Mouse (Mus musculus): ENCODE results near the gene Rapgef4. TPM values are rescaled to one million over a fixed set of nuclear protein-coding genes. Genes with fewer than 3 reads are reported as not detected.
"Not testable (repeated sequence)": the region's sequence is repeated elsewhere in the genome, so short reads cannot be mapped to it uniquely, and the experiment has no call there.

The Rapgef4 gene
- polyA plus RNA-seq, 1 experiment from 2014 or later = 3.0 TPM

DNA sequence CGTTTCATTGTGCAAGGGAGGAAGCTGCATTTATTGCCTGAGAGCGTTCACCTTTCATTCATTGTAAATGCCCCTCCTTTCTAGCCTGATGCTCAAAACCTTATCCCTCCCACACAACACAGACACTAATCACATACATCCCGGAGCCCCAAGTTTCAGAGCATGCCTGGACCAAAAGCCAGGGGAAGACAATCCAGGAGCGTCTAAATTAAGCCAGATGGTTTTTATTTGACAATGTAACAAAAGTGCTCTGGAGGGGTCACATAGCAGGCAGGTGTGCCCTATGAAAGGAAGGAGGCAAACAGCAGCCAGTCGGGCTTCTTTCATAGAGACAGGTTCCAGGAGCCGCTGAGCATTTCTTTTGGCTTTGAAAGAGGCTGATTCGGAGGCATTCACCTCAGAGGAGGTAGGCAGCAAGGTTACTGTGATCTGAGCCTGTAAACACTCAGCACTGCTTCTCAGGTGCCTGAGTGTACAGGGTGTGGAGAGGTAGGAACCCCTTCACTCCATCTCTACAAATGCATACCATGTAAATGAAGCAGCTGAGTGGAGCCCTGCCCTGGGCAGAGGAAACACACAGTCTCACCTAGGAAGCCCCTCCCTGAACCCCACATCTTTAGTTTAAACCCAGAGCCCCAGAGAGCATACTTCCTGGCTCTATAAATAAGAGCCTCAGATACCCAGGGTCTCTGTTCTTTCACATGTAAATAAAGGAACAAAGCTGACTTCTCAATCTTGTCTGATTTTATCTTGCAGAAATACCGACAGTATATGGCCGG lies 155.6 kb downstream of the Rapgef4 start:
- Histone ChIP-seq H3K4me1 (ENCODE audit: control insufficient read depth in 2 of 2, insufficient read depth in 2 of 2, low read length in 2 of 2) (no peaks in the 10 kb centered on the region), H3K9me3 (ENCODE audit: control insufficient read depth, low read length) (no peaks in the 10 kb centered on the region), H3K27me3 (ENCODE audit: control insufficient read depth, insufficient read depth, low read length) (no peaks in the 10 kb centered on the region), H3K9ac (ENCODE audit: low read length) (no peak overlapping the region), H3K4me2 (ENCODE audit: low read length) (no peak overlapping the region), H3K27ac (replicated peaks in 1 of 2; ENCODE audit: control insufficient read depth in 1 of 2, insufficient read depth in 1 of 2, low read depth in 2 of 2, low read length in 2 of 2) (no peak overlapping the region), H3K4me3 (ENCODE audit: control insufficient read depth in 1 of 2, insufficient read depth in 1 of 2, low read depth in 1 of 2, low read length in 2 of 2) (no peak overlapping the region), H3K36me3 (ENCODE audit: control insufficient read depth, insufficient read depth, low read length) (no peaks in the 10 kb centered on the region)
- no peak for ATAC-seq (ENCODE audit: insufficient number of reproducible peaks, insufficient read depth, low FRiP score, low read depth)
- 64% methylated on average over 9 of the region's 9 CpGs for WGBS

DNA sequence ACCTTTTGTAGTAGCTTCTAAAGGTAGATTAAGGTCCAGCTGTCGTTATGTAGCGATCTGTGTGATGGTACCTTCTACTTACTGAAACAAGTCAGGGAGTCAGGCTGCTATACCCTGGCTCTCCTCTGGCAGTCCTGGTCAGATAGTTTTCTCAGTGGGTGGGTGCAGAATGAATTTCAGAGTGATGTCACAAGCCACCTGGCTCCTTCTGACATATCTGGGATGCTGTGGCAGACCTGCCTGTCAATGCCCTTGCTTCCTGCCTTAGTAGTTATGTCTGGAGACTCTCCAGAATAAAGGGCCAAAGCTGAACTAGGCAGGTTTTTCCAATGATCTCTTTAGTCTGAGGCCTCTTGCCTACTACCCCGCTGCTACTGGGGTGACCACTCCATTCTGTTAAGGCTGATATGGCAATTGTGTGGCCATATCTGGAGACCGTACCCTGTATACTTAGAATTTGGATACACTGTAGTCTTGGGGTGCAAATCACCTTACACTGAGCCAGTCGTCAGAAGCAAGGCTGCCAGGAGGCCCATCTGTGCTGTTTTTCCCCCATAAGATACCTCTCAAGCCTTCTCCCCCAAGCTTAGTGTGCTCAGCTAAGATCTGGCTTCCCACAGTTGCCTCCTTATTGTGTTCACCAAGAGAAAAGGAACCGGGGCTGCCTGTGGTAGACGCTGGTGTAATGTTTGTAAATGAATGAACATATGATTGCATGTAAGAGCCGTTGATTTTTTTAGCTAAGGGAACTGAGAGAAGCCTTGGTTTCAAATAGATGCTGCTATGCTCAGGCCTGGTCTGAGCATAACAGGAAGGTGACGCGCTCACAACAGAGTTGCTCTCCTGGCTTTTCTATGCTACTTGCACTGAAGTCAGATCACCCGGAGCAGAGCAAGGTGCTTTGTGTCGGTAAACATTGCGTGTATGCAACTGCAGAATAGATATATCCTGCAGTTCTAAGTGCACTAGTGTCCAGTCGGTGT lies 159.1 kb downstream of the Rapgef4 start:
- Histone ChIP-seq H3K9me3 (ENCODE audit: control insufficient read depth, low read length) (no peaks in the 10 kb centered on the region), H3K4me3 (ENCODE audit: control insufficient read depth in 1 of 2, insufficient read depth in 1 of 2, low read depth in 1 of 2, low read length in 2 of 2) (no peak overlapping the region), H3K36me3 (ENCODE audit: control insufficient read depth, insufficient read depth, low read length) (no peaks in the 10 kb centered on the region), H3K4me1 (ENCODE audit: control insufficient read depth in 2 of 2, insufficient read depth in 2 of 2, low read length in 2 of 2) (peaks cover 3 to 11% of the 10 kb centered on the region in 2 experiments), H3K27me3 (ENCODE audit: control insufficient read depth, insufficient read depth, low read length) (no peaks in the 10 kb centered on the region), H3K27ac (replicated peaks in 1 of 2; ENCODE audit: control insufficient read depth in 1 of 2, insufficient read depth in 1 of 2, low read depth in 2 of 2, low read length in 2 of 2) (no peak overlapping the region), H3K9ac (ENCODE audit: low read length) (no peak overlapping the region), H3K4me2 (ENCODE audit: low read length) (no peak overlapping the region)
- ATAC-seq (ENCODE audit: insufficient number of reproducible peaks, insufficient read depth, low FRiP score, low read depth) = no peak
- 86% methylated on average over 14 of the region's 14 CpGs for WGBS

DNA sequence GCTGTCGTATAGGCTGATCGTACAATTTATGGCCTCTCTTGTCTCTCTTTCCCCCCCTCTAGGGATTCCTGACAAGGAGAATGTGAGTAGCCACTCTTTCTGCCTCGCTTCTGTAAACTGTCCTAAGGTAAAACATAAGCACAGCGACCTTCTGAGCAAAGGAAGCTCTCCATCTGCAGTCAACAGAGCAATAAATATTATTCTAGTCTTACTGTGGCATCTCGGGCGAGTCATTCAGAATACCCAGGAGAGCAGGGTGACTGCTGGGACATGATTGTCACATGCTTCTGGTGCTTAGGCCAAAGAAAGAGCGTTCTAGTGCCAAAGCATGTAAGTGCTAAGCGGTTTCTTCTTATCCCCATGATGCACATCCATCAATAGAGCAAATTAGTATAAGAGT lies 160.1 kb downstream of the Rapgef4 start:
- Histone ChIP-seq H3K27ac (replicated peaks in 1 of 2; ENCODE audit: control insufficient read depth in 1 of 2, insufficient read depth in 1 of 2, low read depth in 2 of 2, low read length in 2 of 2) (no peak overlapping the region), H3K9ac (ENCODE audit: low read length) (no peak overlapping the region), H3K4me1 (ENCODE audit: control insufficient read depth in 2 of 2, insufficient read depth in 2 of 2, low read length in 2 of 2) (peaks cover 5 to 18% of the 10 kb centered on the region in 2 experiments), H3K4me2 (ENCODE audit: low read length) (no peak overlapping the region), H3K4me3 (ENCODE audit: control insufficient read depth in 1 of 2, insufficient read depth in 1 of 2, low read depth in 1 of 2, low read length in 2 of 2) (no peak overlapping the region), H3K9me3 (ENCODE audit: control insufficient read depth, low read length) (no peaks in the 10 kb centered on the region), H3K36me3 (ENCODE audit: control insufficient read depth, insufficient read depth, low read length) (no peaks in the 10 kb centered on the region), H3K27me3 (ENCODE audit: control insufficient read depth, insufficient read depth, low read length) (no peaks in the 10 kb centered on the region)
- no peak for ATAC-seq (ENCODE audit: insufficient number of reproducible peaks, insufficient read depth, low FRiP score, low read depth)
- 85% methylated on average over 8 of the region's 8 CpGs for WGBS

- not testable (repeated sequence) for H3K36me3 ChIP-seq (ENCODE audit: control insufficient read depth, insufficient read depth, low read length); H3K4me3 ChIP-seq (ENCODE audit: control insufficient read depth in 1 of 2, insufficient read depth in 1 of 2, low read depth in 1 of 2, low read length in 2 of 2); H3K27ac ChIP-seq (replicated peaks in 1 of 2; ENCODE audit: control insufficient read depth in 1 of 2, insufficient read depth in 1 of 2, low read depth in 2 of 2, low read length in 2 of 2); H3K27me3 ChIP-seq (ENCODE audit: control insufficient read depth, insufficient read depth, low read length); H3K9ac ChIP-seq (ENCODE audit: low read length); H3K9me3 ChIP-seq (ENCODE audit: control insufficient read depth, low read length); ATAC-seq (ENCODE audit: insufficient number of reproducible peaks, insufficient read depth, low FRiP score, low read depth); H3K4me2 ChIP-seq (ENCODE audit: low read length)
- peaks cover 5 to 19% of the 10 kb centered on the region in 2 experiments for H3K4me1 ChIP-seq (ENCODE audit: control insufficient read depth in 2 of 2, insufficient read depth in 2 of 2, low read length in 2 of 2)
- WGBS = 90% methylated on average over 4 of the region's 4 CpGs
Observed at GRCm38 (mm10) chr2:72141732-72142131, 160.7 kb downstream of the Rapgef4 start.

DNA sequence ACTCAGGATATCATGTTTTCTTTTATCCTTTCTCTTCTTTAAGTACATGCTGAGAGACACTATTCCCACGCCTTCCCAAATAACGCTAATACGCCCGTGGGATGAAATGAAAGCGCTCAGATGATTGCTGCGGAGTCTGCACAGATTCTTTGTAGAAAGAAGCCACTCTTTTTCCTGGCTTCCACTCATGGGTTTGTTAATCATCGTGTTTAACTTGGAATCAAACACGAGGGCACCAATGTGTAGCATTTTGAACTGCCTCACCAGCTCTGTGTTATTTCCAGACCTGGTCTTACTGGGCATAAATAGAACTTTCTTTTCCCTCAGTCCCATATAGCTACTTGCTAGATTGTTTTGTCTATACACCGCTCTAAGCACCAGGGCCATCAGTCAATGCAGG lies 162.4 kb downstream of the Rapgef4 start:
- Histone ChIP-seq H3K4me1 (ENCODE audit: control insufficient read depth in 2 of 2, insufficient read depth in 2 of 2, low read length in 2 of 2) (peaks cover 5 to 19% of the 10 kb centered on the region in 2 experiments), H3K9me3 (ENCODE audit: control insufficient read depth, low read length) (no peaks in the 10 kb centered on the region), H3K36me3 (ENCODE audit: control insufficient read depth, insufficient read depth, low read length) (no peaks in the 10 kb centered on the region), H3K4me3 (ENCODE audit: control insufficient read depth in 1 of 2, insufficient read depth in 1 of 2, low read depth in 1 of 2, low read length in 2 of 2) (no peak overlapping the region), H3K27me3 (ENCODE audit: control insufficient read depth, insufficient read depth, low read length) (no peaks in the 10 kb centered on the region), H3K4me2 (ENCODE audit: low read length) (no peak overlapping the region), H3K27ac (replicated peaks in 1 of 2; ENCODE audit: control insufficient read depth in 1 of 2, insufficient read depth in 1 of 2, low read depth in 2 of 2, low read length in 2 of 2) (no peak overlapping the region), H3K9ac (ENCODE audit: low read length) (no peak overlapping the region)
- WGBS = 85% methylated on average over 9 of the region's 9 CpGs
- no peak for ATAC-seq (ENCODE audit: insufficient number of reproducible peaks, insufficient read depth, low FRiP score, low read depth)

- no peak overlapping the region for H3K9ac ChIP-seq (ENCODE audit: low read length)
- 63% methylated on average over 7 of the region's 7 CpGs for WGBS
- H3K27ac ChIP-seq (replicated peaks in 1 of 2; ENCODE audit: control insufficient read depth in 1 of 2, insufficient read depth in 1 of 2, low read depth in 2 of 2, low read length in 2 of 2) = no peak overlapping the region
- H3K4me1 ChIP-seq (ENCODE audit: control insufficient read depth in 2 of 2, insufficient read depth in 2 of 2, low read length in 2 of 2) = peaks cover 5 to 19% of the 10 kb centered on the region in 2 experiments
- H3K36me3 ChIP-seq (ENCODE audit: control insufficient read depth, insufficient read depth, low read length) = no peaks in the 10 kb centered on the region
- no peak overlapping the region for H3K4me2 ChIP-seq (ENCODE audit: low read length)
- no peaks in the 10 kb centered on the region for H3K27me3 ChIP-seq (ENCODE audit: control insufficient read depth, insufficient read depth, low read length)
- no peak overlapping the region for H3K4me3 ChIP-seq (ENCODE audit: control insufficient read depth in 1 of 2, insufficient read depth in 1 of 2, low read depth in 1 of 2, low read length in 2 of 2)
- H3K9me3 ChIP-seq (ENCODE audit: control insufficient read depth, low read length) = no peaks in the 10 kb centered on the region
- no peak for ATAC-seq (ENCODE audit: insufficient number of reproducible peaks, insufficient read depth, low FRiP score, low read depth)
Observed at GRCm38 (mm10) chr2:72144576-72145200, 163.6 kb downstream of the Rapgef4 start.

DNA sequence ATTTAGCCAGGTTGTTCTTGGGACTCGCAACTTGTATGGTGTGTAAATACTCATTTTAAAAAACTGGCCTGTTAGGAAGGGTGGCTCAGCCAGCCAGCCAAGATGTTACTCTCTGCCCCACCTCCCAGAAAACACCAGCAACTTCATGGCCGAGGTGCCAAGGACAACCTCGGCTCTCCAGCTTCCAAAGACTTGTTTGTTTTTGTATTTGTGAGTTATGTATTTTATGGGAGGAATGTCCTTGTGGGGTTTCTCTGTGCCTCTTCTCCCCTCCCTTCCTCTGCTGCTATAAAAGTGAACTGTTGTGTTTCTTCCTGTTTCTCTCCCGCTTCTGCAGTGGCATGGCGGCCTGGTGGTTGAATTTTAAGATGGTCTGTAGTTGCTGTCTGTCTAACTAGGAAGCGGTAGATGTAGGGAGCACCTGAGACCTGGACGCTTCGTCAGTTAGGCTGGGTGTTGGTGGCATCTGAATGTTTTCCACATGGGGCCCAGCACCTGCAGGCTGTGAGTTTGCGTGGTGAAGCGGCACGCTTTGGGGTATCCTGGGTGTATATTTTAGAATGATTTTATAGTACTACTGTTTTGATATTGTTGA lies 164.3 kb downstream of the Rapgef4 start:
- WGBS = 85% methylated on average over 11 of the region's 11 CpGs
- no peaks in the 10 kb centered on the region for H3K27me3 ChIP-seq (ENCODE audit: control insufficient read depth, insufficient read depth, low read length)
- no peak overlapping the region for H3K27ac ChIP-seq (replicated peaks in 1 of 2; ENCODE audit: control insufficient read depth in 1 of 2, insufficient read depth in 1 of 2, low read depth in 2 of 2, low read length in 2 of 2)
- no peak for ATAC-seq (ENCODE audit: insufficient number of reproducible peaks, insufficient read depth, low FRiP score, low read depth)
- no peaks in the 10 kb centered on the region for H3K9me3 ChIP-seq (ENCODE audit: control insufficient read depth, low read length)
- no peak overlapping the region for H3K4me3 ChIP-seq (ENCODE audit: control insufficient read depth in 1 of 2, insufficient read depth in 1 of 2, low read depth in 1 of 2, low read length in 2 of 2)
- H3K9ac ChIP-seq (ENCODE audit: low read length) = no peak overlapping the region
- H3K4me1 ChIP-seq (ENCODE audit: control insufficient read depth in 2 of 2, insufficient read depth in 2 of 2, low read length in 2 of 2) = peaks cover 5 to 19% of the 10 kb centered on the region in 2 experiments
- no peak overlapping the region for H3K4me2 ChIP-seq (ENCODE audit: low read length)
- no peaks in the 10 kb centered on the region for H3K36me3 ChIP-seq (ENCODE audit: control insufficient read depth, insufficient read depth, low read length)
